Mouse (Mus musculus) kidney, adult 2 months (tissue): ENCODE measurements around the gene Celf2.

Source experiments
- CTCF ChIP-seq: fragments of 200-500 bp; conservative IDR thresholded peaks from 2 replicates; pipeline ENCODE4 v1.5.1; 2011; ENCODE audit warnings: low read depth, mild to moderate bottlenecking, control low read depth, low read length, moderate library complexity, mixed read lengths; ENCODE audit not compliant: insufficient read depth, insufficient read length
- POLR2A ChIP-seq: fragments of 200-500 bp; IDR thresholded peaks from one replicate; pipeline ENCODE4 v1.6.1; 2011; ENCODE audit warnings: low read depth, low read length, control low read depth

- TF ChIP-seq CTCF (no peak), POLR2A (no peak)
Measured at GRCm38 (mm10) chr2:6490870-6491269, 1018.5 kb downstream of the Celf2 start.
